Mouse (Mus musculus) lung, postnatal 0 days (tissue): ENCODE data around the gene Lrrc61.

Source experiments
- CTCF ChIP-seq: IDR thresholded peaks from 2 replicates; pipeline ENCODE4 v1.5.1; 2016; ENCODE audit warnings: antibody characterized with exemption, mild to moderate bottlenecking
- EP300 ChIP-seq: IDR thresholded peaks from 2 replicates; pipeline ENCODE4 v1.6.1; 2016; ENCODE audit warnings: antibody characterized with exemption, mild to moderate bottlenecking, control low read depth

GRCm38 (mm10) chr6:48565693-48566310 lies 11.2 kb downstream of the Lrrc61 start:
- TF ChIP-seq CTCF (no peak), EP300 (no peak)
